Mouse (Mus musculus) cerebellum, adult 2 months (tissue): ENCODE results near the gene Sqstm1.

Experiments
- CTCF ChIP-seq: fragments of 200-500 bp; IDR thresholded peaks from 2 replicates; pipeline ENCODE4 v1.5.1; 2011; ENCODE audit warnings: low read depth, mild to moderate bottlenecking, control low read depth, low read length, moderate library complexity, borderline replicate concordance; ENCODE audit not compliant: insufficient read depth
- POLR2A ChIP-seq: fragments of 200-500 bp; IDR thresholded peaks from 2 replicates; pipeline ENCODE4 v1.6.1; 2011; ENCODE audit warnings: low read length, control low read depth, borderline replicate concordance; ENCODE audit not compliant: insufficient read depth

DNA sequence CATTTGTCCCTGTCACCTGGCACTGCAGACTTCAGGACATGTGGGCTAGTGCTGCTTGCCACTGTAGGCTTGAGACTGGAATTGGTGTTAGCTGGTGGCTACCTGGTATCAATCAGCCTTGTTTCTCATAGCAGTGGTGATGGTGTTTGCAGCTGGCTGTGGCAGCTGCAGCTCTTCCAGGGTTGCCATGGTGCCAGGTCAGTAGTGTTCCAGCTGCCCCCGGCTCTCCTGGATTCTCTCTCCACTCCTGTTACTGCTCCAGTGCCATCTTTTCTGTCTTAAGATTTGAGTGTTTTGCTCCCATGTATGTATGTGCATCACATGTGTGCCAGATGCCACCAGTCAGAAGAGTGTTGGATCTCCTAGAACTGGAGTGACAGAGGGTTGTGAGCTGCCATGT lies 42.8 kb upstream of the Sqstm1 start:
- TF ChIP-seq CTCF (no peak), POLR2A (no peak)
